Mouse (Mus musculus): ENCODE measurements around the gene Zmynd11.

DNA sequence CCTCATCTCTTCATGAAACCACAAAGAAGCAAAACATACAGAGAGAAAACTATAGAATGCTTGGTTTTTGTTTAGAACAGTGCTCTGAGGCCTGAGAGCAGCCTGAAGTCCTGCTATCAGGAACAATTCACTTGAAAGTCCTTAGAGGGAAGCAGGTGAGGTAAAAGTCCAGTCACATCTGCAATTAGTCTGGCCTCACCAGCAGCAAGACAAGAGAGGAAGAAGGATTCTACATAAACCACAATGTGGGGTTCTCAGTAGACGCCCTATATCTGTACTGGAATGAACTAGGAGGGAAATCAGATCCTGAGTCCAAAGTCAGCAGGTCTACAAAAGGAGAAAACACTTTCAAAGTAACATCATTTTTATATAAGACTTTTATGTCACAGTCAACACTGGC is 49.9 kb downstream of the Zmynd11 start:
- TF ChIP-seq POLR2A (IDR thresholded peaks at IDR 0.05; ENCODE audit: control insufficient read depth, low read depth, low read length) = no peak
- no peak for TF ChIP-seq CTCF (IDR thresholded peaks at IDR 0.05; ENCODE audit: control insufficient read depth, insufficient read depth, insufficient replicate concordance, low read depth, low read length)
